Mouse (Mus musculus): ENCODE results near the gene Bbox1. TPM values are rescaled to one million over a fixed set of nuclear protein-coding genes. Genes with fewer than 3 reads are reported as not detected.

The Bbox1 gene
- polyA plus RNA-seq, 1 experiment, result not detected

GRCm38 (mm10) chr2:110318719-110319118 lies 4.4 kb upstream of the Bbox1 start:
- no peak overlapping the region for H3K4me3 ChIP-seq (ENCODE audit: insufficient read depth, low read length)
- TF ChIP-seq POLR2A (IDR thresholded peaks at IDR 0.05; ENCODE audit: low read depth, low read length), result no peak
- no peak for TF ChIP-seq CTCF (IDR thresholded peaks at IDR 0.05; ENCODE audit: borderline replicate concordance, insufficient read depth, low read length)
- no peaks in the 10 kb centered on the region for H3K4me1 ChIP-seq (ENCODE audit: control insufficient read depth, insufficient read depth, low read length)
- no peak overlapping the region for H3K27ac ChIP-seq (ENCODE audit: insufficient read depth, low read length)

GRCm38 (mm10) chr2:110316116-110316883 lies 1.9 kb upstream of the Bbox1 start:
- no peaks in the 10 kb centered on the region for H3K4me1 ChIP-seq (ENCODE audit: control insufficient read depth, insufficient read depth, low read length)
- H3K27ac ChIP-seq (ENCODE audit: insufficient read depth, low read length), result no peak overlapping the region
- no peak overlapping the region for H3K4me3 ChIP-seq (ENCODE audit: insufficient read depth, low read length)
- TF ChIP-seq CTCF (IDR thresholded peaks at IDR 0.05; ENCODE audit: borderline replicate concordance, insufficient read depth, low read length) (no peak), POLR2A (IDR thresholded peaks at IDR 0.05; ENCODE audit: low read depth, low read length) (no peak)

- H3K27ac ChIP-seq (ENCODE audit: insufficient read depth, low read length), result no peak overlapping the region
- H3K4me3 ChIP-seq (ENCODE audit: insufficient read depth, low read length), result no peak overlapping the region
Measured at GRCm38 (mm10) chr2:110314074-110314473, 286 bp downstream of the Bbox1 start.

GRCm38 (mm10) chr2:110313305-110313824 lies 995 bp downstream of the Bbox1 start:
- Histone ChIP-seq H3K27ac (ENCODE audit: insufficient read depth, low read length) (no peak overlapping the region), H3K4me3 (ENCODE audit: insufficient read depth, low read length) (no peak overlapping the region), H3K4me1 (ENCODE audit: control insufficient read depth, insufficient read depth, low read length) (no peaks in the 10 kb centered on the region)
- TF ChIP-seq CTCF (IDR thresholded peaks at IDR 0.05; ENCODE audit: borderline replicate concordance, insufficient read depth, low read length), result no peak
- no peak for TF ChIP-seq POLR2A (IDR thresholded peaks at IDR 0.05; ENCODE audit: low read depth, low read length)

More at GRCm38 (mm10) chr2:110314074-110314473, 286 bp downstream of the Bbox1 start:
- H3K4me1 ChIP-seq (ENCODE audit: control insufficient read depth, insufficient read depth, low read length), result no peaks in the 10 kb centered on the region
- TF ChIP-seq CTCF (IDR thresholded peaks at IDR 0.05; ENCODE audit: borderline replicate concordance, insufficient read depth, low read length) (no peak), POLR2A (IDR thresholded peaks at IDR 0.05; ENCODE audit: low read depth, low read length) (no peak)

GRCm38 (mm10) chr2:110305358-110306283 lies 8.7 kb downstream of the Bbox1 start:
- Histone ChIP-seq H3K4me3 (ENCODE audit: insufficient read depth, low read length) (no peak overlapping the region), H3K4me1 (ENCODE audit: control insufficient read depth, insufficient read depth, low read length) (peaks cover 6% of the 10 kb centered on the region; the same call in 1 of the 2 replicates), H3K27ac (ENCODE audit: insufficient read depth, low read length) (no peak overlapping the region)
- no peak for TF ChIP-seq POLR2A (IDR thresholded peaks at IDR 0.05; ENCODE audit: low read depth, low read length)
- TF ChIP-seq CTCF (IDR thresholded peaks at IDR 0.05; ENCODE audit: borderline replicate concordance, insufficient read depth, low read length), result no peak

- TF ChIP-seq CTCF (IDR thresholded peaks at IDR 0.05; ENCODE audit: borderline replicate concordance, insufficient read depth, low read length), result no peak
- TF ChIP-seq POLR2A (IDR thresholded peaks at IDR 0.05; ENCODE audit: low read depth, low read length), result no peak
- Histone ChIP-seq H3K4me1 (ENCODE audit: control insufficient read depth, insufficient read depth, low read length) (peaks cover 6% of the 10 kb centered on the region; the same call in 1 of the 2 replicates), H3K27ac (ENCODE audit: insufficient read depth, low read length) (peak overlapping the region; percentile 32; the same call in 1 of the 2 replicates), H3K4me3 (ENCODE audit: insufficient read depth, low read length) (no peak overlapping the region)
Measured at GRCm38 (mm10) chr2:110302261-110302660, 12.1 kb downstream of the Bbox1 start.

- no peak for TF ChIP-seq POLR2A (IDR thresholded peaks at IDR 0.05; ENCODE audit: low read depth, low read length)
- no peak for TF ChIP-seq CTCF (IDR thresholded peaks at IDR 0.05; ENCODE audit: borderline replicate concordance, insufficient read depth, low read length)
- no peak overlapping the region for H3K4me3 ChIP-seq (ENCODE audit: insufficient read depth, low read length)
- no peak overlapping the region for H3K27ac ChIP-seq (ENCODE audit: insufficient read depth, low read length)
- peaks cover 6% of the 10 kb centered on the region; the same call in 1 of the 2 replicates for H3K4me1 ChIP-seq (ENCODE audit: control insufficient read depth, insufficient read depth, low read length)
Measured at GRCm38 (mm10) chr2:110301314-110301713, 13.0 kb downstream of the Bbox1 start.

- H3K4me3 ChIP-seq (ENCODE audit: insufficient read depth, low read length), result no peak overlapping the region
- H3K27ac ChIP-seq (ENCODE audit: insufficient read depth, low read length), result no peak overlapping the region
- TF ChIP-seq CTCF (IDR thresholded peaks at IDR 0.05; ENCODE audit: borderline replicate concordance, insufficient read depth, low read length) (no peak), POLR2A (IDR thresholded peaks at IDR 0.05; ENCODE audit: low read depth, low read length) (no peak)
- peaks cover 3% of the 10 kb centered on the region for H3K4me1 ChIP-seq (ENCODE audit: control insufficient read depth, insufficient read depth, low read length)
Measured at GRCm38 (mm10) chr2:110294927-110295326, 19.4 kb downstream of the Bbox1 start.

GRCm38 (mm10) chr2:110287959-110288358 lies 26.4 kb downstream of the Bbox1 start:
- TF ChIP-seq CTCF (IDR thresholded peaks at IDR 0.05; ENCODE audit: borderline replicate concordance, insufficient read depth, low read length), result no peak
- TF ChIP-seq POLR2A (IDR thresholded peaks at IDR 0.05; ENCODE audit: low read depth, low read length), result no peak
- H3K4me3 ChIP-seq (ENCODE audit: insufficient read depth, low read length), result no peak overlapping the region
- H3K27ac ChIP-seq (ENCODE audit: insufficient read depth, low read length), result no peak overlapping the region
- no peaks in the 10 kb centered on the region for H3K4me1 ChIP-seq (ENCODE audit: control insufficient read depth, insufficient read depth, low read length)
